Mouse (Mus musculus) macrophage (primary cell): Measurements from ENCODE around the gene Pcyt1a. TPM values are rescaled to one million over a fixed set of nuclear protein-coding genes. Genes with fewer than 3 reads are reported as not detected.
"Not testable (repeated sequence)": the region's sequence is repeated elsewhere in the genome, so short reads cannot be mapped to it uniquely, and the experiment has no call there.

Experiments
- H3K27ac ChIP-seq: fragments of 350-480 bp; formaldehyde crosslinking; 2 replicates; pipeline ENCODE4 v1.9.0; 2021
- H3K36me3 ChIP-seq: fragments of 350-480 bp; formaldehyde crosslinking; 2 replicates; pipeline ENCODE4 v1.9.0; 2021; ENCODE audit errors: inconsistent target
- H3K4me3 ChIP-seq: fragments of 350-480 bp; formaldehyde crosslinking; 2 replicates; pipeline ENCODE4 v1.9.0; 2021; ENCODE audit errors: inconsistent target
- H3K79me2 ChIP-seq: fragments of 350-480 bp; formaldehyde crosslinking; 2 replicates; pipeline ENCODE4 v1.9.0; 2021; ENCODE audit errors: inconsistent target
- WGBS: methylation state at CpG from one replicate; pipeline ENCODE4 v1.1.7; 2026; ENCODE audit warnings: inconsistent platforms; ENCODE audit not compliant: missing documents; 5-methylcytosine and 5-hydroxymethylcytosine counted together
- polyA plus RNA-seq: library from polyadenylated mRNA; stranded (reverse); fragments of 250-400 nt; gene quantifications from 3 replicates; pipeline ENCODE4 v1.2.4, GENCODE M21; 2018; ENCODE audit warnings: inconsistent platforms

Pcyt1a gene
- polyA plus RNA-seq, 1 experiment from 2014 or later, result 60.1 TPM

- Histone ChIP-seq H3K4me3 (no peak overlapping the region), H3K79me2 (no peaks in the 10 kb centered on the region), H3K27ac (no peak overlapping the region), H3K36me3 (peaks cover 55% of the 10 kb centered on the region)
- 96% methylated on average over 7 of the region's 7 CpGs for WGBS
Observed at GRCm38 (mm10) chr16:32472276-32473015, 41.7 kb downstream of the Pcyt1a start.

- Histone ChIP-seq H3K4me3 (no peak overlapping the region), H3K79me2 (no peaks in the 10 kb centered on the region), H3K27ac (no peak overlapping the region), H3K36me3 (peaks cover 9% of the 10 kb centered on the region)
- 86% methylated on average over 6 of the region's 6 CpGs for WGBS
Observed at GRCm38 (mm10) chr16:32477315-32477714, 46.6 kb downstream of the Pcyt1a start.

- WGBS, result 68% methylated on average over 2 of the region's 2 CpGs
- H3K79me2 ChIP-seq, result no peaks in the 10 kb centered on the region
- no peak overlapping the region for H3K4me3 ChIP-seq
- H3K27ac ChIP-seq, result no peak overlapping the region
- H3K36me3 ChIP-seq, result no peaks in the 10 kb centered on the region
Observed at GRCm38 (mm10) chr16:32479415-32479814, 48.7 kb downstream of the Pcyt1a start.

- WGBS, result 90% methylated on average over 7 of the region's 7 CpGs
- H3K79me2 ChIP-seq, result no peaks in the 10 kb centered on the region
- H3K36me3 ChIP-seq, result no peaks in the 10 kb centered on the region
- H3K4me3 ChIP-seq, result no peak overlapping the region
- no peak overlapping the region for H3K27ac ChIP-seq
Observed at GRCm38 (mm10) chr16:32484431-32484871, 53.7 kb downstream of the Pcyt1a start.

GRCm38 (mm10) chr16:32485209-32485608 lies 54.5 kb downstream of the Pcyt1a start:
- WGBS, result 82% methylated on average over 2 of the region's 2 CpGs
- no peak overlapping the region for H3K27ac ChIP-seq
- H3K79me2 ChIP-seq, result no peaks in the 10 kb centered on the region
- H3K36me3 ChIP-seq, result no peaks in the 10 kb centered on the region
- no peak overlapping the region for H3K4me3 ChIP-seq

GRCm38 (mm10) chr16:32486046-32486445 lies 55.3 kb downstream of the Pcyt1a start:
- 83% methylated on average over 6 of the region's 6 CpGs for WGBS
- H3K27ac ChIP-seq, result no peak overlapping the region
- no peaks in the 10 kb centered on the region for H3K79me2 ChIP-seq
- no peak overlapping the region for H3K4me3 ChIP-seq
- H3K36me3 ChIP-seq, result no peaks in the 10 kb centered on the region

GRCm38 (mm10) chr16:32487234-32488111 lies 56.8 kb downstream of the Pcyt1a start, which contains the start of gene Slc51a:
Gene Slc51a (minus strand): TSS chr16:32487879.
- H3K4me3 ChIP-seq, result no peak within 1 kb of the TSS
- no peaks in the 10 kb centered on the region for H3K36me3 ChIP-seq
- no peak within 1 kb of the TSS for H3K27ac ChIP-seq
- WGBS, result 93% methylated on average over 15 of the region's 15 CpGs
- no peaks in the 10 kb centered on the region for H3K79me2 ChIP-seq

- WGBS, result 96% methylated on average over 3 of the region's 3 CpGs
- H3K79me2 ChIP-seq, result no peaks in the 10 kb centered on the region
- H3K4me3 ChIP-seq, result no peak overlapping the region
- H3K36me3 ChIP-seq, result no peaks in the 10 kb centered on the region
- no peak overlapping the region for H3K27ac ChIP-seq
Observed at GRCm38 (mm10) chr16:32488939-32489338, 58.2 kb downstream of the Pcyt1a start.

- not testable (repeated sequence) for H3K79me2 ChIP-seq, H3K4me3 ChIP-seq, H3K36me3 ChIP-seq, H3K27ac ChIP-seq
- 56% methylated on average over 4 of the region's 6 CpGs for WGBS
Observed at GRCm38 (mm10) chr16:32494371-32494770, 63.6 kb downstream of the Pcyt1a start.

GRCm38 (mm10) chr16:32495965-32496364 lies 65.2 kb downstream of the Pcyt1a start, which contains the start of gene Zdhhc19:
Gene Zdhhc19 (plus strand): TSS chr16:32496265.
- H3K4me3 ChIP-seq, result no peak within 1 kb of the TSS
- 87% methylated on average over 3 of the region's 3 CpGs for WGBS
- no peaks in the 10 kb centered on the region for H3K79me2 ChIP-seq
- H3K36me3 ChIP-seq, result no peaks in the 10 kb centered on the region
- H3K27ac ChIP-seq, result no peak within 1 kb of the TSS

GRCm38 (mm10) chr16:32498996-32499395 lies 68.3 kb downstream of the Pcyt1a start:
- Histone ChIP-seq H3K4me3 (no peak overlapping the region), H3K36me3 (no peaks in the 10 kb centered on the region), H3K27ac (no peak overlapping the region), H3K79me2 (no peaks in the 10 kb centered on the region)
- 85% methylated on average over 10 of the region's 13 CpGs for WGBS

- Histone ChIP-seq H3K4me3 (no peak overlapping the region), H3K27ac (no peak overlapping the region)
- 21% methylated on average over 22 of the region's 22 CpGs for WGBS
Observed at GRCm38 (mm10) chr16:32499430-32500037, 68.8 kb downstream of the Pcyt1a start.

GRCm38 (mm10) chr16:32501459-32501858 lies 70.7 kb downstream of the Pcyt1a start:
- WGBS, result 30% methylated on average over 7 of the region's 7 CpGs
- no peaks in the 10 kb centered on the region for H3K79me2 ChIP-seq

More at GRCm38 (mm10) chr16:32499430-32500037, 68.8 kb downstream of the Pcyt1a start:
- Histone ChIP-seq H3K36me3 (no peaks in the 10 kb centered on the region), H3K79me2 (no peaks in the 10 kb centered on the region)

GRCm38 (mm10) chr16:32502621-32503335 lies 72.1 kb downstream of the Pcyt1a start:
- Histone ChIP-seq H3K36me3 (no peaks in the 10 kb centered on the region), H3K79me2 (no peaks in the 10 kb centered on the region), H3K27ac (no peak overlapping the region), H3K4me3 (no peak overlapping the region)
- 88% methylated on average over 12 of the region's 12 CpGs for WGBS

More at GRCm38 (mm10) chr16:32501459-32501858, 70.7 kb downstream of the Pcyt1a start:
- Histone ChIP-seq H3K36me3 (no peaks in the 10 kb centered on the region), H3K4me3 (no peak overlapping the region), H3K27ac (no peak overlapping the region)
